Mouse (Mus musculus) neural tube, embryonic 11.5 days (tissue): ENCODE data around the gene Fgd3. TPM values are rescaled to one million over a fixed set of nuclear protein-coding genes. Genes with fewer than 3 reads are reported as not detected.
A peak's percentile ranks its signal among the peaks of the same experiment; 100 is the strongest.

Source experiments
- ATAC-seq: fragments of 200-750 bp; cut with Nextera tagmentation; 2 replicates; pipeline ENCODE4 v1.8.0; 2017; ENCODE audit warnings: moderate number of reproducible peaks, mild to moderate bottlenecking, moderate TSS enrichment, moderate library complexity; ENCODE audit not compliant: insufficient read depth, low FRiP score, low TSS enrichment
- DNase-seq: peaks from one replicate; pipeline ENCODE4 v3.0.0-alpha.2; 2015; ENCODE audit warnings: low spot score
- H3K27ac ChIP-seq: fragments of 300-500 bp; sonication (generic); 2 replicates; pipeline ENCODE4 v1.5.1; 2014; ENCODE audit warnings: low read depth, mild to moderate bottlenecking, low read length
- H3K27me3 ChIP-seq: fragments of 300-500 bp; sonication (generic); 2 replicates; pipeline ENCODE4 v1.6.1; 2014; ENCODE audit warnings: mild to moderate bottlenecking, low read length, mixed read lengths; ENCODE audit not compliant: control insufficient read depth, insufficient read depth
- H3K36me3 ChIP-seq: fragments of 300-500 bp; sonication (generic); 2 replicates; pipeline ENCODE4 v1.6.1; 2014; ENCODE audit warnings: mild to moderate bottlenecking, low read length, moderate library complexity, mixed read lengths; ENCODE audit not compliant: control insufficient read depth, insufficient read depth
- H3K4me1 ChIP-seq: fragments of 300-500 bp; sonication (generic); 2 replicates; pipeline ENCODE4 v1.6.1; 2014; ENCODE audit warnings: low read length, mixed read lengths; ENCODE audit not compliant: control insufficient read depth, insufficient read depth
- H3K4me2 ChIP-seq: fragments of 300-500 bp; sonication (generic); 2 replicates; pipeline ENCODE4 v1.6.1; 2014; ENCODE audit warnings: low read depth, mild to moderate bottlenecking, moderate library complexity
- H3K4me3 ChIP-seq: fragments of 300-500 bp; sonication (generic); 2 replicates; pipeline ENCODE4 v1.5.1; 2014; ENCODE audit warnings: low read depth, low read length
- H3K9ac ChIP-seq: fragments of 300-500 bp; sonication (generic); 2 replicates; pipeline ENCODE4 v1.6.1; 2014; ENCODE audit warnings: mild to moderate bottlenecking, low read length
- H3K9me3 ChIP-seq: fragments of 300-500 bp; sonication (generic); 2 replicates; pipeline ENCODE4 v1.6.1; 2016; ENCODE audit warnings: low read length; ENCODE audit not compliant: control insufficient read depth
- whole genome bisulfite sequencing: fragments of 180-500 bp; shearing (Covaris S2); extraction: QIAGEN DNeasy Blood & Tissue Kit; methylation state at CpG from one replicate; pipeline ENCODE4 v1.1.7; 2014; 5-methylcytosine and 5-hydroxymethylcytosine counted together
- polyA plus RNA-seq: library from polyadenylated mRNA; unstranded; fragments of >200 nt; fragmentation: Nextera tagmentation; extraction: Ambion mirVana; gene quantifications from 2 replicates; pipeline ENCODE4 v1.2.1, GENCODE M21; 2014

Gene Fgd3
- polyA plus RNA-seq, 1 experiment from 2014 or later: 1.1 TPM

- H3K4me1 ChIP-seq: peaks cover 9% of the 10 kb centered on the region; the same call in 1 of the 2 replicates
- H3K4me2 ChIP-seq: no peak overlapping the region
- no peak for DNase-seq
- no peak overlapping the region for H3K4me3 ChIP-seq
- peak; percentile 24 for ATAC-seq
- no peak overlapping the region for H3K27ac ChIP-seq
- no peak overlapping the region for H3K9ac ChIP-seq
- H3K36me3 ChIP-seq: no peaks in the 10 kb centered on the region
- 78% methylated on average over 1 of the region's 1 CpGs for WGBS
- no peaks in the 10 kb centered on the region for H3K9me3 ChIP-seq
- 0 out of 2 replicates have a peak, but pooled peaks cover 4% of the 10 kb centered on the region for H3K27me3 ChIP-seq
These were observed 403 bp upstream of the Fgd3 start for GRCm38 (mm10) chr13:49320514-49320913.

GRCm38 (mm10) chr13:49317914-49318313 is 2.2 kb downstream of the Fgd3 start:
- Histone ChIP-seq H3K27me3 (no peaks in the 10 kb centered on the region), H3K9ac (no peak overlapping the region), H3K27ac (no peak overlapping the region), H3K4me2 (no peak overlapping the region), H3K4me1 (peaks cover 9% of the 10 kb centered on the region; the same call in 1 of the 2 replicates), H3K9me3 (no peaks in the 10 kb centered on the region), H3K36me3 (no peaks in the 10 kb centered on the region), H3K4me3 (no peak overlapping the region)
- DNase-seq (no peak), ATAC-seq (no peak)
- 86% methylated on average over 7 of the region's 7 CpGs for WGBS

GRCm38 (mm10) chr13:49317508-49317907 is 2.6 kb downstream of the Fgd3 start:
- Histone ChIP-seq H3K27ac (no peak overlapping the region), H3K4me2 (no peak overlapping the region), H3K4me3 (no peak overlapping the region), H3K9ac (no peak overlapping the region), H3K27me3 (no peaks in the 10 kb centered on the region), H3K4me1 (peaks cover 9% of the 10 kb centered on the region; the same call in 1 of the 2 replicates), H3K9me3 (no peaks in the 10 kb centered on the region), H3K36me3 (no peaks in the 10 kb centered on the region)
- no peak for ATAC-seq
- WGBS: 70% methylated on average over 6 of the region's 6 CpGs
- no peak for DNase-seq

GRCm38 (mm10) chr13:49316386-49317162 is 3.5 kb downstream of the Fgd3 start:
- no peaks in the 10 kb centered on the region for H3K9me3 ChIP-seq
- WGBS: 35% methylated on average over 9 of the region's 9 CpGs
- H3K36me3 ChIP-seq: no peaks in the 10 kb centered on the region
- no peak overlapping the region for H3K4me3 ChIP-seq
- no peak overlapping the region for H3K4me2 ChIP-seq
- DNase-seq: peak; percentile 69
- H3K27me3 ChIP-seq: no peaks in the 10 kb centered on the region
- ATAC-seq: peak; percentile 69
- H3K27ac ChIP-seq: no peak overlapping the region
- no peak overlapping the region for H3K9ac ChIP-seq
- peaks cover 9% of the 10 kb centered on the region; the same call in 1 of the 2 replicates for H3K4me1 ChIP-seq

- no peak overlapping the region for H3K4me3 ChIP-seq
- DNase-seq (no peak), ATAC-seq (no peak)
- no peaks in the 10 kb centered on the region for H3K9me3 ChIP-seq
- 89% methylated on average over 7 of the region's 7 CpGs for WGBS
- no peak overlapping the region for H3K9ac ChIP-seq
- H3K27me3 ChIP-seq: no peaks in the 10 kb centered on the region
- H3K4me2 ChIP-seq: no peak overlapping the region
- H3K36me3 ChIP-seq: no peaks in the 10 kb centered on the region
- no peak overlapping the region for H3K27ac ChIP-seq
- H3K4me1 ChIP-seq: peaks cover 8% of the 10 kb centered on the region; the same call in 1 of the 2 replicates
These were observed 8.5 kb downstream of the Fgd3 start for GRCm38 (mm10) chr13:49311642-49312041.

GRCm38 (mm10) chr13:49309501-49309900 is 10.6 kb downstream of the Fgd3 start:
- Histone ChIP-seq H3K36me3 (no peaks in the 10 kb centered on the region), H3K4me1 (peaks cover 3% of the 10 kb centered on the region; the same call in 1 of the 2 replicates), H3K9ac (no peak overlapping the region), H3K4me3 (no peak overlapping the region), H3K27ac (no peak overlapping the region), H3K27me3 (no peaks in the 10 kb centered on the region), H3K4me2 (no peak overlapping the region), H3K9me3 (no peaks in the 10 kb centered on the region)
- DNase-seq (no peak), ATAC-seq (no peak)
- WGBS: 96% methylated on average over 1 of the region's 1 CpGs

- DNase-seq (no peak), ATAC-seq (no peak)
- H3K9me3 ChIP-seq: no peaks in the 10 kb centered on the region
- WGBS: 88% methylated on average over 16 of the region's 16 CpGs
- no peaks in the 10 kb centered on the region for H3K27me3 ChIP-seq
- no peak overlapping the region for H3K9ac ChIP-seq
- H3K4me3 ChIP-seq: no peak overlapping the region
- no peaks in the 10 kb centered on the region for H3K36me3 ChIP-seq
- peaks cover 3% of the 10 kb centered on the region; the same call in 1 of the 2 replicates for H3K4me1 ChIP-seq
- H3K27ac ChIP-seq: no peak overlapping the region
- no peak overlapping the region for H3K4me2 ChIP-seq
These were observed 11.2 kb downstream of the Fgd3 start for GRCm38 (mm10) chr13:49308861-49309403.

- Histone ChIP-seq H3K36me3 (no peaks in the 10 kb centered on the region), H3K4me2 (no peak overlapping the region), H3K27ac (no peak overlapping the region), H3K9me3 (no peaks in the 10 kb centered on the region), H3K4me1 (peaks cover 3% of the 10 kb centered on the region; the same call in 1 of the 2 replicates), H3K9ac (no peak overlapping the region), H3K4me3 (no peak overlapping the region), H3K27me3 (no peaks in the 10 kb centered on the region)
- DNase-seq (no peak), ATAC-seq (no peak)
- 91% methylated on average over 4 of the region's 4 CpGs for WGBS
These were observed 11.9 kb downstream of the Fgd3 start for GRCm38 (mm10) chr13:49308206-49308605.
